18 mouse cellular contexts compared by ENCODE assay signal in genomic region chr12:26472770-26473481, GRCm38 (mm10). TPM values are rescaled to one million over a fixed set of nuclear protein-coding genes. Genes with fewer than 3 reads are reported as not detected.
DNase-seq lines count a peak whose midpoint lies in the region; ATAC-seq and TF ChIP-seq lines count a peak whose summit lies in the region.
"Had no signal": no experiment of that assay in that cellular context is flagged by ENCODE, and none has a peak within 500 bp of the region (broad histone marks: within the 10 kb centered on the region; RNA-seq: fewer than 3 reads in every experiment).

No protein-coding gene starts in this region.

- no peak overlapping the region for H3K4me2 ChIP-seq in intestine, embryonic 16.5 days (ENCODE audit: low read depth, low read length)
- H3K4me2 ChIP-seq in intestine, postnatal 0 days (replicated peaks; ENCODE audit: low read depth): no peak overlapping the region
- H3K4me2 ChIP-seq: hindbrain, embryonic 12.5 days had no signal

- H3K4me1 ChIP-seq in intestine, embryonic 16.5 days (ENCODE audit: control insufficient read depth, insufficient read depth, low read length): peaks cover 3% of the 10 kb centered on the region; the same call in 1 of the 2 replicates
- 0 out of 2 replicates have a peak, but pooled peaks cover 4% of the 10 kb centered on the region for H3K4me1 ChIP-seq in intestine, postnatal 0 days (replicated peaks; ENCODE audit: control insufficient read depth, insufficient read depth, low read length)

- no peaks in the 10 kb centered on the region for H3K9me3 ChIP-seq in intestine, embryonic 16.5 days (ENCODE audit: control insufficient read depth, low read length)
- no peaks in the 10 kb centered on the region for H3K9me3 ChIP-seq in intestine, postnatal 0 days (ENCODE audit: control insufficient read depth)
- H3K9me3 ChIP-seq: hindbrain, embryonic 12.5 days had no signal

- DNase-seq in c-Kit-negative CD71-positive TER-119-positive erythroid progenitor cells, embryonic 14.5 days (ENCODE audit: low read depth, low spot score): peak; percentile 49
- DNase-seq in liver: peak; percentile 75
- no peak for DNase-seq in adipocyte (ENCODE audit: low spot score)
- no peak for DNase-seq in thymus, postnatal 25 days
- DNase-seq: adrenal gland, adult 8-10 months; cerebellum, adult 9-11 months; gastrocnemius, postnatal 14 days; kidney, postnatal 25 days; lung, adult 18-20 months; right cerebral cortex, postnatal 14 days; thymus, postnatal 14 days had no signal

- H3K36me3 ChIP-seq in intestine, embryonic 16.5 days (ENCODE audit: control insufficient read depth, insufficient read depth, low read length): no peaks in the 10 kb centered on the region
- H3K36me3 ChIP-seq in intestine, postnatal 0 days (ENCODE audit: control insufficient read depth, insufficient read depth): no peaks in the 10 kb centered on the region; the same call in 1 of the 2 replicates
- H3K36me3 ChIP-seq: hindbrain, embryonic 12.5 days had no signal

- H3K27ac ChIP-seq in intestine, embryonic 16.5 days (ENCODE audit: low read length): peak overlapping the region; percentile 21; the same call in 1 of the 2 replicates
- H3K27ac ChIP-seq in intestine, postnatal 0 days (ENCODE audit: low read depth, low read length): no peak overlapping the region
- H3K27ac ChIP-seq: hindbrain, embryonic 12.5 days; macrophage had no signal

- no peak overlapping the region for H3K9ac ChIP-seq in intestine, embryonic 16.5 days (ENCODE audit: low read depth, low read length)
- H3K9ac ChIP-seq in intestine, postnatal 0 days (ENCODE audit: low read depth, low read length): no peak overlapping the region
- H3K9ac ChIP-seq: hindbrain, embryonic 12.5 days had no signal

- no peaks in the 10 kb centered on the region for H3K27me3 ChIP-seq in intestine, embryonic 16.5 days (replicated peaks; ENCODE audit: control insufficient read depth, insufficient read depth, low read length)
- no peaks in the 10 kb centered on the region for H3K27me3 ChIP-seq in intestine, postnatal 0 days (replicated peaks; ENCODE audit: control insufficient read depth, insufficient read depth, low read length)
- H3K27me3 ChIP-seq: hindbrain, embryonic 12.5 days had no signal

- WGBS in intestine, embryonic 16.5 days: 90% methylated on average over 3 of the region's 3 CpGs
- WGBS in intestine, postnatal 0 days: 84% methylated on average over 3 of the region's 3 CpGs

- ATAC-seq in intestine, embryonic 16.5 days: no peak
- ATAC-seq in intestine, postnatal 0 days: no peak
- ATAC-seq in megakaryocyte-erythroid progenitor cell, adult 5-6 weeks (replicated peaks; ENCODE audit: low FRiP score, low TSS enrichment, poor library complexity, severe bottlenecking): peak; percentile 82
- ATAC-seq: midbrain, embryonic 16.5 days had no signal

- H3K4me3 ChIP-seq in intestine, embryonic 16.5 days (ENCODE audit: low read length): no peak overlapping the region
- H3K4me3 ChIP-seq in intestine, postnatal 0 days (ENCODE audit: low read depth, low read length): no peak overlapping the region
- H3K4me3 ChIP-seq: hindbrain, embryonic 12.5 days had no signal

- no peak for TF ChIP-seq CTCF in intestine, postnatal 0 days (IDR thresholded peaks at IDR 0.05; ENCODE audit: low read depth)

RNA-seq across cellular contexts. Expression of gene Cmpk2, which starts 3.9 kb away (rescaled TPM):
- 4.4 and 5.5 TPM in 2 replicates for polyA plus RNA-seq in intestine, embryonic 16.5 days (2015; fragmentation: Nextera tagmentation; extraction: Ambion mirVana)
- polyA plus RNA-seq in intestine, postnatal 0 days (2015; fragmentation: Nextera tagmentation; extraction: Ambion mirVana): 14.2 and 15.0 TPM in 2 replicates
- total RNA-seq in megakaryocyte-erythroid progenitor cell, adult 5-6 weeks (2014; fragmentation: Nextera tagmentation): 27.8 and 37.9 TPM in 2 replicates
- 22.0 and 22.7 TPM in 2 replicates for total RNA-seq in megakaryocyte-erythroid progenitor cell, adult 5-6 weeks (2017)

RNA-seq across cellular contexts. Expression of gene Rsad2, which starts 16.7 kb away (rescaled TPM):
- polyA plus RNA-seq in intestine, embryonic 16.5 days (2015; fragmentation: Nextera tagmentation; extraction: Ambion mirVana): 1.2 TPM in 2 replicates
- 10.8 and 13.1 TPM in 2 replicates for polyA plus RNA-seq in intestine, postnatal 0 days (2015; fragmentation: Nextera tagmentation; extraction: Ambion mirVana)
- 0.89 and 1.2 TPM in 2 replicates for total RNA-seq in megakaryocyte-erythroid progenitor cell, adult 5-6 weeks (2014; fragmentation: Nextera tagmentation)
- total RNA-seq in megakaryocyte-erythroid progenitor cell, adult 5-6 weeks (2017): 1.2 and 3.4 TPM in 2 replicates
- polyA plus RNA-seq: C2C12 had no signal

RNA-seq across cellular contexts. Expression of gene Rnf144a, which starts 57.9 kb away (rescaled TPM):
- polyA plus RNA-seq in intestine, embryonic 16.5 days (2015; fragmentation: Nextera tagmentation; extraction: Ambion mirVana): 13.7 and 13.8 TPM in 2 replicates
- polyA plus RNA-seq in intestine, postnatal 0 days (2015; fragmentation: Nextera tagmentation; extraction: Ambion mirVana): 4.4 and 5.5 TPM in 2 replicates
- total RNA-seq in megakaryocyte-erythroid progenitor cell, adult 5-6 weeks (2014; fragmentation: Nextera tagmentation): 12.5 and 13.4 TPM in 2 replicates
- 9.9 and 18.6 TPM in 2 replicates for total RNA-seq in megakaryocyte-erythroid progenitor cell, adult 5-6 weeks (2017)
- polyA plus RNA-seq: C2C12 had no signal

Comparison
In these comparisons a context has a peak if more than half of its experiments do, and no peak if none do; other contexts are left out.
1. DNase-seq: peak in c-Kit-negative CD71-positive TER-119-positive erythroid progenitor cells, embryonic 14.5 days (single experiment) and liver (single experiment); none in adipocyte (single experiment) and thymus, postnatal 25 days (single experiment).